Mouse (Mus musculus): ENCODE results near the gene Specc1l. TPM values are rescaled to one million over a fixed set of nuclear protein-coding genes. Genes with fewer than 3 reads are reported as not detected.

Gene Specc1l
- polyA plus RNA-seq, 1 experiment from 2014 or later: 23.4 TPM

- Histone ChIP-seq H3K27me3 (ENCODE audit: control insufficient read depth, insufficient read depth, low read length) (no peaks in the 10 kb centered on the region), H3K36me3 (ENCODE audit: control insufficient read depth, insufficient read depth, low read length) (peaks cover 10% of the 10 kb centered on the region; the same call in 1 of the 2 replicates), H3K9ac (ENCODE audit: low read length) (no peak overlapping the region), H3K4me1 (ENCODE audit: control insufficient read depth, insufficient read depth, low read length) (no peaks in the 10 kb centered on the region), H3K4me3 (ENCODE audit: low read depth, low read length) (no peak overlapping the region), H3K4me2 (ENCODE audit: low read depth, severe bottlenecking) (no peak overlapping the region), H3K27ac (replicated peaks; ENCODE audit: low read depth, low read length) (no peak overlapping the region), H3K9me3 (ENCODE audit: control insufficient read depth, low read length) (no peaks in the 10 kb centered on the region)
- no peak for DNase-seq (ENCODE audit: low spot score)
- 92% methylated on average over 4 of the region's 4 CpGs for WGBS
- ATAC-seq (ENCODE audit: insufficient number of reproducible peaks, low FRiP score, low TSS enrichment, low read depth): no peak
Observed at GRCm38 (mm10) chr10:75273020-75273419, 61.1 kb downstream of the Specc1l start.

DNA sequence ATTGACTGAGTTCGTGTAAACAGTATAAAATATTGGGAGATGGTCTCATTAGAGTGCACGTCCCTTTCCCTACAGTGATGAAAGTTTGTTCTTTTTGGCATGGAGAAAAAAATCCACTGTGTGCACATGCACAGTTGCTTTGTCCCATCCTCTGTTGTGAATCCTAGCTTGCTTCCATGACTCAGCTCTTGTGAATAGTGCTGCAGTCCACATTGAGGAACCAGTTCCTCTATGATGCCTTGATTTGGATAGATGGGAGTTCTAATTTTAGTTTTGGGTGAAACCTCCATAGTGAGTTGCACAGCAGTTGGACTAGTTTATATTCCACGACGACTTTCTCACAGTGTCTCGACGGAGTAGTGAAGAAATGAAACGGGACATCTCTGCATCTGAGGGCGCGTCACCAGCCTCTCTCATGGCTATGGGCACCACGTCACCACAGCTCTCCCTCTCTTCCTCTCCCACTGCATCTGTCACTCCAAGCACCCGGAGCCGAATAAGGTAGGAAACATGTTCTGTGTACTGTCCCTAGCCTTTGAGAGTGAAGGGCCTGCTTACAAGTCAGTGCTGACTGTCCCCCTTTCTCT, 64.6 kb downstream of the Specc1l start:
- H3K36me3 ChIP-seq (ENCODE audit: control insufficient read depth, insufficient read depth, low read length): peaks cover 10% of the 10 kb centered on the region; the same call in 1 of the 2 replicates
- WGBS: 94% methylated on average over 12 of the region's 12 CpGs
- no peak overlapping the region for H3K4me2 ChIP-seq (ENCODE audit: low read depth, severe bottlenecking)
- DNase-seq (ENCODE audit: low spot score) (no peak), ATAC-seq (ENCODE audit: insufficient number of reproducible peaks, low FRiP score, low TSS enrichment, low read depth) (no peak)
- no peak overlapping the region for H3K27ac ChIP-seq (replicated peaks; ENCODE audit: low read depth, low read length)
- no peak overlapping the region for H3K9ac ChIP-seq (ENCODE audit: low read length)
- H3K4me1 ChIP-seq (ENCODE audit: control insufficient read depth, insufficient read depth, low read length): no peaks in the 10 kb centered on the region
- H3K27me3 ChIP-seq (ENCODE audit: control insufficient read depth, insufficient read depth, low read length): no peaks in the 10 kb centered on the region
- H3K4me3 ChIP-seq (ENCODE audit: low read depth, low read length): no peak overlapping the region
- no peaks in the 10 kb centered on the region for H3K9me3 ChIP-seq (ENCODE audit: control insufficient read depth, low read length)

- WGBS: 72% methylated on average over 1 of the region's 1 CpGs
- no peak overlapping the region for H3K27ac ChIP-seq (replicated peaks; ENCODE audit: low read depth, low read length)
- H3K9me3 ChIP-seq (ENCODE audit: control insufficient read depth, low read length): no peaks in the 10 kb centered on the region
- H3K9ac ChIP-seq (ENCODE audit: low read length): no peak overlapping the region
- no peak overlapping the region for H3K4me3 ChIP-seq (ENCODE audit: low read depth, low read length)
- no peak for ATAC-seq (ENCODE audit: insufficient number of reproducible peaks, low FRiP score, low TSS enrichment, low read depth)
- DNase-seq (ENCODE audit: low spot score): no peak
- H3K4me2 ChIP-seq (ENCODE audit: low read depth, severe bottlenecking): no peak overlapping the region
- peaks cover 10% of the 10 kb centered on the region; the same call in 1 of the 2 replicates for H3K36me3 ChIP-seq (ENCODE audit: control insufficient read depth, insufficient read depth, low read length)
- H3K4me1 ChIP-seq (ENCODE audit: control insufficient read depth, insufficient read depth, low read length): no peaks in the 10 kb centered on the region
- no peaks in the 10 kb centered on the region for H3K27me3 ChIP-seq (ENCODE audit: control insufficient read depth, insufficient read depth, low read length)
Observed at GRCm38 (mm10) chr10:75277501-75277900, 65.6 kb downstream of the Specc1l start.

- H3K4me3 ChIP-seq (ENCODE audit: low read depth, low read length): no peak overlapping the region
- WGBS: 92% methylated on average over 5 of the region's 5 CpGs
- no peak overlapping the region for H3K9ac ChIP-seq (ENCODE audit: low read length)
- no peak overlapping the region for H3K4me2 ChIP-seq (ENCODE audit: low read depth, severe bottlenecking)
- H3K36me3 ChIP-seq (ENCODE audit: control insufficient read depth, insufficient read depth, low read length): peaks cover 3% of the 10 kb centered on the region; the same call in 1 of the 2 replicates
- no peaks in the 10 kb centered on the region for H3K4me1 ChIP-seq (ENCODE audit: control insufficient read depth, insufficient read depth, low read length)
- H3K27ac ChIP-seq (replicated peaks; ENCODE audit: low read depth, low read length): no peak overlapping the region
- ATAC-seq (ENCODE audit: insufficient number of reproducible peaks, low FRiP score, low TSS enrichment, low read depth): no peak
- no peaks in the 10 kb centered on the region for H3K9me3 ChIP-seq (ENCODE audit: control insufficient read depth, low read length)
- no peak for DNase-seq (ENCODE audit: low spot score)
- no peaks in the 10 kb centered on the region for H3K27me3 ChIP-seq (ENCODE audit: control insufficient read depth, insufficient read depth, low read length)
Observed at GRCm38 (mm10) chr10:75282648-75283047, 70.8 kb downstream of the Specc1l start.

DNA sequence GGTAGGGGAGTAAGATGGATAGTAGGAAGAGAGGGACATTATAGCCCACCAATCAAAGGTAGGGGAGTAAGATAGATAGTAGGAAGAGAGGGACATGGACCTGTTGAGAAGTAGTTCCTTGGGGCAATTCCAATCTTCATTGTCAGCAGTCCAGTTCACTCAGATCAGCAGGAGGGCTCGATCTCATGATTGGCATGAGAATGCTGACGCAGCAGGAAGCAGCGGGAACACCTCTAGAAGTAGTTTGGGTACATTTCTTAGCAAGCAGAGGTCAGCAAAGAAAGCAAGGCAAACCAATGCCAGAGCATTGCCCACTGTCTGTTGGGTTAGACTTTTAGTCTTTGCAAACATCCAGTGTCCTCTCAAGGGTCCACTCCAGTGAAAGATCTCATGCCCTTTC, 71.9 kb downstream of the Specc1l start:
- H3K9me3 ChIP-seq (ENCODE audit: control insufficient read depth, low read length): no peaks in the 10 kb centered on the region
- no peaks in the 10 kb centered on the region for H3K4me1 ChIP-seq (ENCODE audit: control insufficient read depth, insufficient read depth, low read length)
- DNase-seq (ENCODE audit: low spot score) (no peak), ATAC-seq (ENCODE audit: insufficient number of reproducible peaks, low FRiP score, low TSS enrichment, low read depth) (no peak)
- H3K36me3 ChIP-seq (ENCODE audit: control insufficient read depth, insufficient read depth, low read length): peaks cover 3% of the 10 kb centered on the region; the same call in 1 of the 2 replicates
- H3K4me3 ChIP-seq (ENCODE audit: low read depth, low read length): no peak overlapping the region
- no peak overlapping the region for H3K4me2 ChIP-seq (ENCODE audit: low read depth, severe bottlenecking)
- WGBS: 96% methylated on average over 3 of the region's 3 CpGs
- H3K27me3 ChIP-seq (ENCODE audit: control insufficient read depth, insufficient read depth, low read length): no peaks in the 10 kb centered on the region
- no peak overlapping the region for H3K27ac ChIP-seq (replicated peaks; ENCODE audit: low read depth, low read length)
- no peak overlapping the region for H3K9ac ChIP-seq (ENCODE audit: low read length)

- no peaks in the 10 kb centered on the region for H3K36me3 ChIP-seq (ENCODE audit: control insufficient read depth, insufficient read depth, low read length)
- no peaks in the 10 kb centered on the region for H3K9me3 ChIP-seq (ENCODE audit: control insufficient read depth, low read length)
- no peak for ATAC-seq (ENCODE audit: insufficient number of reproducible peaks, low FRiP score, low TSS enrichment, low read depth)
- no peak for DNase-seq (ENCODE audit: low spot score)
- H3K4me3 ChIP-seq (ENCODE audit: low read depth, low read length): no peak overlapping the region
- no peak overlapping the region for H3K9ac ChIP-seq (ENCODE audit: low read length)
- no peak overlapping the region for H3K27ac ChIP-seq (replicated peaks; ENCODE audit: low read depth, low read length)
- H3K4me1 ChIP-seq (ENCODE audit: control insufficient read depth, insufficient read depth, low read length): no peaks in the 10 kb centered on the region
- no peak overlapping the region for H3K4me2 ChIP-seq (ENCODE audit: low read depth, severe bottlenecking)
- no peaks in the 10 kb centered on the region for H3K27me3 ChIP-seq (ENCODE audit: control insufficient read depth, insufficient read depth, low read length)
- WGBS: 89% methylated on average over 7 of the region's 7 CpGs
Observed at GRCm38 (mm10) chr10:75288579-75288978, 76.7 kb downstream of the Specc1l start.

GRCm38 (mm10) chr10:75289392-75289791, 77.5 kb downstream of the Specc1l start:
- no peak overlapping the region for H3K9ac ChIP-seq (ENCODE audit: low read length)
- no peak overlapping the region for H3K4me2 ChIP-seq (ENCODE audit: low read depth, severe bottlenecking)
- H3K36me3 ChIP-seq (ENCODE audit: control insufficient read depth, insufficient read depth, low read length): no peaks in the 10 kb centered on the region
- WGBS: 65% methylated on average over 4 of the region's 4 CpGs
- H3K9me3 ChIP-seq (ENCODE audit: control insufficient read depth, low read length): no peaks in the 10 kb centered on the region
- no peak for DNase-seq (ENCODE audit: low spot score)
- H3K27me3 ChIP-seq (ENCODE audit: control insufficient read depth, insufficient read depth, low read length): no peaks in the 10 kb centered on the region
- ATAC-seq (ENCODE audit: insufficient number of reproducible peaks, low FRiP score, low TSS enrichment, low read depth): no peak
- no peak overlapping the region for H3K27ac ChIP-seq (replicated peaks; ENCODE audit: low read depth, low read length)
- H3K4me3 ChIP-seq (ENCODE audit: low read depth, low read length): no peak overlapping the region
- no peaks in the 10 kb centered on the region for H3K4me1 ChIP-seq (ENCODE audit: control insufficient read depth, insufficient read depth, low read length)

DNA sequence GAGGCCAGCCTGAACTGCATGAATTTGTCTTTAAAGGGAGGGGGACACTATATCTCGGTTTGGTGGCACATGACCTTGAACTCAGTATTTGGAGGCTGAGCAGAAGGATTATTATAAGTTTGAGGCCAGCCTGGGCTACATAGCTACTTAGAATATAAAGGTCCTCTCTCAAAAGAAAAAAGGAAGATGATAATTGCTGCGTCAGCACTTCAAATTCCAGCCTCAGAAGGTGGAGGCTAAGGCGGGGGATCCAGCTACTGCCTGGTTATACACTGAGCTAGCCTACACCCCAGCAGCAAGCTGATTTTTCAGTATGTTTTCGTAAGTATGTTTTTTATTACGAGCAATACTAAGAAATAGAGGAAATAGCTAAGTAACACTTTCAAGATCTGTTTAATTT, 78.8 kb downstream of the Specc1l start:
- ATAC-seq (ENCODE audit: insufficient number of reproducible peaks, low FRiP score, low TSS enrichment, low read depth) (no peak), DNase-seq (ENCODE audit: low spot score) (no peak)
- Histone ChIP-seq H3K27ac (replicated peaks; ENCODE audit: low read depth, low read length) (no peak overlapping the region), H3K9me3 (ENCODE audit: control insufficient read depth, low read length) (no peaks in the 10 kb centered on the region), H3K4me1 (ENCODE audit: control insufficient read depth, insufficient read depth, low read length) (no peaks in the 10 kb centered on the region), H3K4me2 (ENCODE audit: low read depth, severe bottlenecking) (no peak overlapping the region), H3K4me3 (ENCODE audit: low read depth, low read length) (no peak overlapping the region), H3K36me3 (ENCODE audit: control insufficient read depth, insufficient read depth, low read length) (no peaks in the 10 kb centered on the region), H3K9ac (ENCODE audit: low read length) (no peak overlapping the region), H3K27me3 (ENCODE audit: control insufficient read depth, insufficient read depth, low read length) (no peaks in the 10 kb centered on the region)
- 96% methylated on average over 5 of the region's 5 CpGs for WGBS

GRCm38 (mm10) chr10:75291338-75291737, 79.5 kb downstream of the Specc1l start:
- Histone ChIP-seq H3K27ac (replicated peaks; ENCODE audit: low read depth, low read length) (no peak overlapping the region), H3K4me3 (ENCODE audit: low read depth, low read length) (no peak overlapping the region), H3K4me1 (ENCODE audit: control insufficient read depth, insufficient read depth, low read length) (no peaks in the 10 kb centered on the region), H3K9ac (ENCODE audit: low read length) (no peak overlapping the region), H3K27me3 (ENCODE audit: control insufficient read depth, insufficient read depth, low read length) (no peaks in the 10 kb centered on the region), H3K9me3 (ENCODE audit: control insufficient read depth, low read length) (no peaks in the 10 kb centered on the region), H3K4me2 (ENCODE audit: low read depth, severe bottlenecking) (no peak overlapping the region), H3K36me3 (ENCODE audit: control insufficient read depth, insufficient read depth, low read length) (no peaks in the 10 kb centered on the region)
- 89% methylated on average over 1 of the region's 1 CpGs for WGBS
- ATAC-seq (ENCODE audit: insufficient number of reproducible peaks, low FRiP score, low TSS enrichment, low read depth) (no peak), DNase-seq (ENCODE audit: low spot score) (no peak)
